Mouse (Mus musculus): ENCODE measurements around the gene Fbxo28.
A peak's percentile ranks its signal among the peaks of the same experiment; 100 is the strongest.

Fbxo28 gene

DNA sequence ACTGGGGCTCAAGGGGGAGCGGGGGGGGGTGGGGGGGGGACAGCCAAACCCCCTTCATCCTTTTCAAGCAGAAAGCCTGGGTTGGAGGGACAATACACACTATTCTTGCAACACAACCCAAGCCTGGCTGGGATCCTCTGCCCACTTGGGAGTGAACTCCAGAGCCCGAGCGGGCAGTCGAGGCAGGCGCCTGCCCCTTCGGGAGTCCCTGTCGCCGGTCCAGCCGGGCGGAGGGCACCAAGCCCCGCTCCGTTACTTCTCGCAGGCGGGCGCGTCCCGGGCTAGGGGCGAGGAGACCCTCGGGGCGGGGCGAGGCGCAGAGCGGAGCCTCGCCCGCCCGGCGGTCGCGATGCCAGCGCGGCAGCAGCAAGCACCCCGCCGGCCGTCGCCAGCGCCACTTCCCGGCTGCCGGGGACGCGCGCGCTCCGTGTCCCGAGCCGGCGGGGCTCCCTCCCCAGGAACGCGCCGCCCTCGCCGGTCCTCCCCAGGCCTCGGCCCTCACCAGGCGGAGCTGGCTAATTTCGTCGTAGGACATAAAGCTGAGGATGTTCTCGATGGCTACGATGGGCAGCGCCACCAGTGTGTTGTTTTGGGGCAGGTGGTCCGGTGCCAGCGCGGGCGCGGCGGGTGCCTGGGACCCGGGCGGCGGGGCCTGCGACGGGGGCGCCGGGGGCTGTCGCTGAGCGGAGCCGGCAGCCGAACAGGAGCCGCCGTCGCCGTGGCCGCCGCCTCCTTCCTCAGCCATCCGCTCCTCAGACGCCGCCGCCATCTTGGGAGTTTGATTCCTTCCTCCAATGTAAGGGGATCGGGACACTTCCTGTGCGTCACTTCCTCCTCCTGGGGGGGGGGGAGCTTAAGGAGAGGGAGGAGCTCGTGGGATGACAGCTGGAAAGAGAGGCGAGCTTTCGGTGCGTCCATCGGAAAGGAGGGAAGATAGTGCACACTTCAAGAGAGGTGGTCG lies at the start of gene Fbxo28:
Gene Fbxo28, minus strand, starts transcription at position 809 of the 961 bp plus-strand sequence.
- DNase-seq (ENCODE audit: low read depth, low spot score) = peak; percentile 92

DNA sequence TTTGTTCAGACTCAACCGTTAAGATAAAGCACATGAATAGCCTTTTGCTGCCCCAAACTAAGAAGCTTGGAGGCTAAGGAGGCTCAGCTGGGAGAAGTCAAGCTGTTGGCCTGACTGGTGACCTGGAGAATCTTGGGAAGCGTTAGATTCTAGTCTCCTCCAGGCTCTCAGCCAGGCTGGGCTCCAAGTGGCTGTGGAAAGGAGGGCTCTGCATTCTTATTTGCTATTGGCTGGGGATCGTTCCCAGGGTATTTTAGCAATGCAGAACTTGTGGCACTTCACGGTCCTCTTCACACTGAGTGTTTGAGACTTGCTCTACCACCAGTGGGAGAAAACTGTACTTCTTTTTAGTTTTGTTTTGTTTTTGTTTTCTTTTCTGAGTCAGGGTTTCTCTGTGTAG lies 47.3 kb upstream of the Fbxo28 start:
- no peak for DNase-seq (ENCODE audit: low read depth, low spot score)

DNA sequence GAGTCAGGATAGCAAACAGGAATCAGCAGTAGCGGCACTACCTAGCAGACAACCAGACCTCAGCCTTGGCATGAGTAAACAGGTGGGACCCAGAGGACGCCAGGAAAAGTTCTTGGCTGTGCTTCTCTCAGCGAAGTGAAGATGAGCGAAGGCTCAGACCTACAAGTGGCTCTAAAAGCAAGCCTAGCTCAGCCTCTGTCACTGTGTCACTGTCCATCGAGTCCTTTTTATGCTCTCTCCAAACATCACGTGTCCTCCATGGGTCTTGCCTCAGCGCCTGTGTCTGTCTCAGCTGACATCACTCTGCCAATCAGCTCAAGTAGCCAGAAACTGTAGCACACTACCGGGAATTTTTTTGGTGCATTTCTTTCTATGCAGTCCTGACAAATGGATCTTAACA lies 45.0 kb upstream of the Fbxo28 start:
- no peak for DNase-seq (ENCODE audit: low read depth, low spot score)

DNA sequence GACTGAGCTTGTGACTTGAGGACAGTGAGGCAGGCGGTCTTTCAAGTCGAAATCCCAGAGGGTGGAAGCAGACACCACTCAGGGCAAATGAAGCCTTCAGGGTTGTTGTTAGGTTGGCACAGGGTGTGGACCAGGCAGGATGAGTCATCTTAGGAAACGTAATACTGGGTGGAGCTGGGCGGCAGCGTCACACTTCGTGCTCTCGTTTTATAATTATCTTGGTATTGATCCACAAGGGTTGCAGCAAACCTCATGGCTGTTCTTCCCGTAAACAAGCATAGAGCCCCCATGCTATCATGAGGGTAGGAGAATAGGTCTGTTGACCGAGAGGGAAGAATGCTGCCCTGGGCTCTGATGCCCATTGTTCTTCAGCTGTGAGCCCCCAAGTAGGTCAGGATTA lies 41.7 kb upstream of the Fbxo28 start:
- DNase-seq (ENCODE audit: low read depth, low spot score) = peak; percentile 49

DNA sequence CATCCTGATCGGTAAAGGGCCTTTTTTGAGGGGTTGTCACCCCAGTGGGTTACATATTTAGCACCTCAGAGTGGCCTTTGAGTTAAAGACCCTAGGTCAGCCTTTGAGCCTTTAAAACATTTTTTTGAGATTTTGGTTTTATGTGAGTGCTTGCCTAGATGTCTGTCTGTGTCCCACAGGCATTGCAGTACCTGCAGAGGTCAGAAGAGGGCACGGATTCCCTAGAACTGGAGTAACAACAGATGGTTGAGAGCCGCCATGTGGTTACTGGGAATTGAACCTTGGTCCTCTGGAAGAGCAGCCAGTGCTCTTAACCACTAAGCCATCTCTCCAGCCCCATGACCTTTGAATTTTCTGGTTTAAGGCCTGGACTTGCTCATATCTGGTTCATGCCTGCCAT lies 39.9 kb upstream of the Fbxo28 start:
- DNase-seq (ENCODE audit: low read depth, low spot score) = no peak

DNA sequence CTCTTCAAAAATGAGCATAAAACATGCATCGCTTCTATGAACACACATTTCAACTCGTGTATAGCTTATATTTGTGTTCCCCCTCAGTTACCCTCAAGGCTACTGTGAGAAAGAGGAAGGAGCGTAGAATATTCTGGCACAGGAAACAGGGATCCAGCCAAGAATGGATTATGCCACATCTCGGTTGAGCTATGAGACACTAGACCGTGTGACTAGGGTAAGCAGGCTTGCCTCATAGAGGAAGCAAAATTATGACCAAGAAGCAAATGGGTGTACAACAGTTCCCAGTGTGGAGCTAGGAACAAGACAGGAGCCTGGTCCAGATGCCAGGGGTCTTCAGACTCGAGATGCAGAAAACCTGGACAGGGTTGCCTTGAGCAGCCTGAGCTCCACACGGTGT lies 39.3 kb upstream of the Fbxo28 start:
- no peak for DNase-seq (ENCODE audit: low read depth, low spot score)

DNA sequence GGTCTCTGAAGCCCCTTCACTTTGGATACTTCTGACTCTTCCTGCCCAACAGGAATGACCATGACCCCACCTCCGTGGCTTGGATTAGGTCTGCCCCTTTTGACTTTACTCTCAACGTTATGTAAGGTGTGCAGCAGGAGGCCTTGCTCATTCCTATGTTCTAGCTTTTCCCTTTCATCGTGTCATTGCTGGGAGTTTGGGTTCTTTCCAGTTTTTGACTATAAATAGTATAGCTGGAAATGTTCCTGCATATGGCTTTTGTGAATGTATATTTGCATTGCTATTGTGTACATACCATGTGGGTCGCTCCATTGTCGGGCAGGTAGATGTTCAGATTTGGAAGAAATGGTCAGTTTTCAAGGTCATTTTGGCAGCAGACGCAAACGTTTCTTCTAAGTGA lies 37.4 kb upstream of the Fbxo28 start:
- no peak for DNase-seq (ENCODE audit: low read depth, low spot score)

DNA sequence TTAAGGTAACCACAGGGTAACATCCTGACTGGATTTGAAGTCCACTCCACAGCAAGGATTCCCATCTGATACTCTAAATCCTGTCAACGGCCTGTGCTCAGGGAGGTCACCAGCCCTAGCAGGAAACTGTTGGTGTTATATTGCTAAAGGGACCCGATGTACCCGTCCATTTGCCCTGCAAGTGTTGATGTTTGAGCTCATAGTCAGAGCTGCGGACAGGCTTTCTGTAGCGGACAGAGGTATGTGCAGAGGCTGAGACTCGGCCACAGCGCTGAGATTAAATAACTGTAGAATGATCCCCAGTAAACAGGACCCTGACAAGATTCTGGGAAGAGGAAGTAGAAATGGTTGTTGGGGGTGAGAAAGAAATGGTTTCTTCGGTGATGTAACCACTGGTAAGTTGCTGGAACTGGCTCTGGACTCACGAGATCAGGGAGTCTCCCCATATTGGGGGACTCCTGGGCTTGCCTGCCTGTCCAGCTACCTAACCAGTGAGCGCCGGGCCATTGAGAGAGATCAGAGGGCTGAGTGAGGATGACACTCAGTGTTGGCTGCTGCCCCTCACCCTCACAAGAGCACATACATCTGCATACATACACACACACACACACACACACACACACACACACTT lies 36.9 kb upstream of the Fbxo28 start:
- no peak for DNase-seq (ENCODE audit: low read depth, low spot score)

DNA sequence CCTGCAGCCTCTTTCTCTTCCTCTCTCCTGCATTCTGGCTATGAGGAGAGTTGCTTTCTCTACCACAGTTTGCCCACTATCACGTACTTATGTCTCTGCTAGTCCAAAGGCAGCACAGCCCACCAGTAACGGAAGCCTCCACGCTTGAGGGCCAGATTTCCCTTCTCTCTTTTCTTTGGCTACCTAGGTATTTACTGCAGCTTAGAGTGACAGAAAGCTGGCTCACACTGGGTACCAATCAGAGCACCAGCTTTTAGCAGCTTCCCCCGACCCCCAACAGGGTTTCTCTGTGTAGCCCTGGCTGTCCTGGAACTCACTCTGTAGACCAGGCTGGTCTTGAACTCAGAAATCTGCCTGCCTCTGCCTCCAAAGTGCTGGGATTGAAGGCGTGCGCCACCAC lies 36.1 kb upstream of the Fbxo28 start:
- no peak for DNase-seq (ENCODE audit: low read depth, low spot score)

DNA sequence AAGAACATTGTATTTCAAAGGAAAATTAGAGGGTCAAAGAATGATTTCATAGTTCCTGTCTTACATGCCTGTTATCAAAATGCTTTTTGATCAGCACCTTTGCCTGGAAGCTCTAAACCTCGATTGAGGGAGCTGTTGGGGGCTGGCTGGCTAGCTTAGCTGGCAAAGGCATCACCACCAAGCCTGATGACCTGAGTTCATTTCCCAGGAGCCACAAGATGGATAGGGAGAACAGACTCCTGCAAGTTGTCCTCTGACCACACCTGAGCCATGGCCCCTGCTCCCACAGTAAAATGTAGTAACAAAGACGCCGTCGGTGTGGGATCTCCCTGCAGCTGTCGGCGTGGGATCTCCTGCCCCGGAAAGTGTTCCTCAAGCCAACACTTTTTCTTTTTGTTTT lies 35.4 kb upstream of the Fbxo28 start:
- no peak for DNase-seq (ENCODE audit: low read depth, low spot score)

DNA sequence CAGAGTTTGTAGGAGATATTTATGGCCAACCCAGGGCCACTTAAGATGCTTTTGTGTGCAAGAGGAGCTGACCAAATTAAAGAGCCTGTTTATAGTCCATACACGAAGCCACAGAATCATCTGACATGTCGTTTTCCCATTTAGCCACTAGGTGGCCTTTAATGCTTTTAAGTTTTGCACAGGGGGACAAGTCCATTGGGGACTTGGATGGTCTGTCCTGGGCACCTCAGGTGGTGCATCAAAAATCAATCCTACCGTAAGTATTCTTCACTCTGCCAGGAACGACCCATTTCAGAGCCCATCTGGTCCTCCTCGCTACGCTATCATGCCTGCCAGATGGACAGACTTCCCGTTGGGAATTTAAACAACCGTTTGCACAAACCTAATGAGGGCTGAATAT lies 34.8 kb upstream of the Fbxo28 start:
- peak; percentile 82 for DNase-seq (ENCODE audit: low read depth, low spot score)

DNA sequence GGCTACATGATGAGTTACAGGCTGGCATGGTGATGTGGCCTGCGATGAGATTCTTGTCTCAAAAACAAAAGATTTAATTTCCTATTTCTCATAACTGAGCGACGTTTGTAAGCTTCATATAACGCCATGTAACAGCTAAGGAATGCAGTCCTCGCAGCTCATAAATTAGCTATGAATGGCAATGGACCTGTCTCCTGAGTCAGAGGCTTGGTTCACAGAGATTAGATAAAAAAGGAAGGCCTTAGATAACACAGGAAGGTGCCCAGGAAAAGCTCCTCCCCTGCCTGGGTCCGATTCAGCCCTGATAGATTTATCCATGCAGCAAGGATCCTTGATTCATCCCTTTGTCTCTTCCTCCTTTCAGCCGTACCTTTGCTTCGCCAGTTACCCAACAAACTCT lies 30.5 kb upstream of the Fbxo28 start:
- peak; percentile 59 for DNase-seq (ENCODE audit: low read depth, low spot score)

DNA sequence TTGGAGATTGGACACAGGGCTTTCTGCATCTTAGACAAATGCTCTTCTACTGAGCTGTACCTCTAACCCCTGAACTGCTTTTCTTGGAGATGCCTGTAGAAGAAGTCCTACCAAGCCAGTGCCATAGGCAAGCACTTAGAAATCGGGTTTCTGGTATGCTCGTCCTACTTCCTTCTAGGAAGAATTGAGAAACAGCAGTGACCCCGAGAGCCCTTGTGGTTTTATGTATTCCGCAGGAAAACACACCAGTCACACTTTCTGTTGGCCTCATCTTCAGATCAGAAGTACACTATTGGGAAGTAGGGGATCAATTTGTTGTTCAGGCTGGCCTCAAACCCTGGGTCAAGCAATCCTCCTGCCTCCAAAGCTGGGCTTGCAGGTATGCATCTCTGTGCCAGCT lies 28.0 kb upstream of the Fbxo28 start:
- peak; percentile 79 for DNase-seq (ENCODE audit: low read depth, low spot score)

DNA sequence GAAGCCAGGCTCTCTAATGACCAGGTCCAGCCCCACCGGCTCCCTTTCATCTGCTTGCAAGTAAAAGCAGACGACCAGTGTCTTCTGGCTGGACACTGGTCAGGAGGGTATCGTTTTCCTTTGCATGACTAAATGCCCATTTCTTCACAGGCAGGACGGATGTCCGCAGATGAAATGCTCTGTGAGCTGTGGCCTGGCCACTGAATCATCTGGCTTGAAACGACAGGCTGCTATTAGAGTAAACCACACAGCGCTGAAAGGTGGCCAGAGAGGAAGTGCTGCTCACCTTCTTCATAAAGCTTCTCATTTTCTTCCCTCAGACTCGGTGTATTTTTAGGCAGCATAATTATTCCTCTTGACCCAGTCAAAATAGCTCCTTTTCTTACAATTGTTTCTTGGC lies 27.4 kb upstream of the Fbxo28 start:
- peak; percentile 88 for DNase-seq (ENCODE audit: low read depth, low spot score)

DNA sequence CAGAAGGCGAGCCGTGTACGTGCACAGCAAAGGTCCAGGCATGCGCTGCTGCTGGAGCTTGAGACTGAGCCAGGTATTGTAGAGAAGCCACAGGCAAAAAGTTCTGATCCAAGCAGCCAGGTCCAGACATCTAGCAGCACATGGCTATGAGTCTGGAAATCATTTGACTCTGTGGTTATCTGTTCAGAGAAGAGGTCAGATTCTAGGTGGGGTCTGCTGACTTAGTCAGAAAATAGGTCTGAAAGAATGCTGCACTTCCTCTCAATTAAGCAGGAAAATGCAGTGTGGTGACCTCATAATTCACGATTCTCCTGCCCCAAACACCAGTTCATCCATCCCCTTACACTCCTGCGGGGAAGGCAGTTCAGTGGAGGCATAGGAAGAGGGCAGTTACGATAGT lies 26.9 kb upstream of the Fbxo28 start:
- DNase-seq (ENCODE audit: low read depth, low spot score) = peak; percentile 61

DNA sequence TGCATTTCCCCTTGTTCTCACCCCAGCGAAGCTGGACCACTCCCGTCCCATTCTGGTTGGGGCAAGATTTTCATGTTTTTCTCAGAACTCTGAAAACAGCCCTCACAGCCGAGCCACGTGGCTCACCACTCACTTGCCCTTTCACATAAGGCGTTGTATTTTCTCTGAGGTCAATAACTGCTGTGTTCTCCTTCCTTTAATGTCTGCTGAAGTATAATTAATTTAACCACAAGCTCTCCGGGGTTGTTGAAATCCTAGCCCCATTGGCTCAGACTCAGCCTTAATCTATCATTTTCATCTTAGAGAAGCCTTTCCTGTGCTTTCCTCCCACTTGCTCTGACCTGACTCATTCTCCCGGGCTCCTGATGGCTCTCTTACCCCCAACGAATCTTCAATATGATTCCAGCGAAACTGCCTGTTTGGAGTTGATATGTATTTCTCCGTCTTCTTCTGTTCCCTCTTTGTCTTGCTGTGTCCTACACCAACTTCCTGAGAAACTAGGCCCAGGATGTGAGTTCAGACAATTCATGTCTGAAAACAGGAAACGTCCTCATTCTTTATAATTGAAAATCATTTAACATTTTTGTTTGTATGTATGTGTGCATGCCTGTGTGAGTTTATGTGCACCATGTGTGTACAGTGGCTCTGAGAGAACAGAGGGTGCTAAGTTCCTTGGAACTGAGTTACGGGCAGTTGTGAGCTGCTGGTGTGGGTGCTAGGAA lies 22.4 kb upstream of the Fbxo28 start:
- peak; percentile 37 for DNase-seq (ENCODE audit: low read depth, low spot score)

DNA sequence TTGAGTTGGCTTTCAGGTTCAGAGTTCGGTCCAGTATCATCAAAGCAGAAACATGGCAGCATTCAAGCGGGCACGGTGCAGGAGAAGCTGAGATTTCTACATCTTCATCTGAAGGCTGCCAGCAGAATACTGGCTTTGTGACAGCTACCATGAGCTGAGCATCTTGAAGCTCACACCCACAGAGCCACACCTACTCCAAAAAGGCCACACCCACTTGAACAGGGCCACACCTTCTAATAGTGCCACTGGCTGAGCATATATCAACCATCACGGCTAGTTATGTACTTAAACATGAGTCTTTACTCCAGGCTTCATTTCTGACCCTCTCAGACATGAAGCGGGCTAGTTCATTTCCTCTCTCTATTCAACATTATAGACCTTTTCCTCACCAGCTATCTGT lies 21.3 kb upstream of the Fbxo28 start:
- no peak for DNase-seq (ENCODE audit: low read depth, low spot score)

DNA sequence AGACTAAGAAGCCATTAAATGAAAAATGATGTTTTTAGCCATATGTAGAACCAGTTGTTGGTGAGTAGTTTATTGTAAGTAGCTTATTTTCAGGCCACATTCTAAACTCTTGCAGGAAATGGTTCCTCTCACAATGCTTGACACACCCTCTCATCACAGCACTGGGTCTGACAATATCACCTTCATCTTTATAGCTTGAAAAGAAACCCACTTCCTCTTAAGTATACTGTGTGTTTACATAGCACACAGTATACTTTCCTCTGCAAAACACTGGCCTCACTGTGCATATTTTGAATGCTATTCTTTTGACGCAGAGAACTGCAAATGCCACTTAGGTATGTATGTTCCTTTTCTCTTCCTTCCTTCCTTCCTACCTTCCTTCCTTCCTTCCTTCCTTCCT lies 16.7 kb upstream of the Fbxo28 start:
- no peak for DNase-seq (ENCODE audit: low read depth, low spot score)

DNA sequence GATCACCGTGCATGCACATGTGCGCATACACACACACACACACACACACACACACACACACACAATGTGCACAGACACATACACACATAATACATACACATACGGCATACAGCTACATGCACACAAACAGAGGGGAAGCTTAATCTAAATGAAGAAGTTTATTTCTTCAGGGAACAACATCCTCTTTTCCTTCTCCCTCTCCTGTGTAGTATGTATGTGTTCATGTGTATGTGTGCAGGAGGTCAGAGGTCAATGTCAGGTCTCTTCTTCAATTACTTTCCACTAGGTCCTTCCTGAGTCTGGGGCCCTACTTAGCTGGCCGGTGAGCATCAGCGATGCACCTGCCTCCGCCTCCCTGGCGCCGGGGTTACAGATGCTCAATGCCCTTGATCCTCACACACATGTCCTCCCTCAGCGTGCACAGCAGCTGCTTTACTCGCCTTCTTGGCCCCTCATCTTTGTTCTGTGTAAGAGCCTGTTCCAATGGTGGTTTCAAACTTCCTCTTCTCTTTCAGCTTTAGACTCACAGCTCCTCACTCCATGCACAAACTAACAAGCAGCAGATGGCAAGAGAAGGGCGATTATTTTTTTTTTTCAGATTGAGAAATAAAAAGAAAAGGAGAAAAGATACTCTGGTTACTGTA lies 13.2 kb upstream of the Fbxo28 start:
- no peak for DNase-seq (ENCODE audit: low read depth, low spot score)

DNA sequence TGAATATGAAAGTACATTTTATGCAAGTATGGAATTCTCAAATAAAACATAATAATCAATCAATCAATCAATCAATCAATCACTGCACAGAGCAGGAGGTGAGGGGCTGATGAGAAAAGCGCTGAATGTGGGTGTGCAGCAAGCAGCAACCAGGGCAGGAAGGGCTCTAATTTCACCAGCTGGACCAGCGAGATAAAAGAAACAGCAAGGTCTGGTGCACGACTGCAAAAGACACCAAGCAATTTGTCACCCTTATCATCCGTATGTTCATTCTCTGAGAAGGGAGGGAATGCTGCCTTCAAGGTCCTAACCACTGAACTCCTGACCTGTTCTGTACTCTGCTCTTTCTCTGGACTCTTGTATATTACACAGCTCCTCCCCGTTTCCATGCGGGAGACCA lies 8.1 kb upstream of the Fbxo28 start:
- no peak for DNase-seq (ENCODE audit: low read depth, low spot score)

DNA sequence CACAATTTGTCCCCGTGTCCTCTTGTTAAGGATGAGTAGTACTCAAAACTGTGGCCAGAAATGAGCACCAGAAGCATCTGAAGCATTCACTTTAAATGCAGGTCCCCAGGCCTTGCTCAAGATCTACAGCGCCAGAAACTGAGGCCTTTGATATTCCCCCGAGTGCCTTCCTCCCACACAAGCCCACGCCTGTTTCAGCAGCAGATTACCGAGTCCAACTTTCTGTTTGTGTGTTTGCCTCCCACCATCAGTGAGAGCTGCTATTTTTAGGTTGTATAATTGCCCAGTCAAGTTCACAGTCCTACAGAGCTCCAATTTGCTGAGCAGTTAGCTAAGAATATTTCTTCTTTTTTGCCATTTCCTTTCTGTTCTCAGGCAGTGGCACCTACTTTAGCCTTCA lies 5.1 kb upstream of the Fbxo28 start:
- DNase-seq (ENCODE audit: low read depth, low spot score) = no peak

DNA sequence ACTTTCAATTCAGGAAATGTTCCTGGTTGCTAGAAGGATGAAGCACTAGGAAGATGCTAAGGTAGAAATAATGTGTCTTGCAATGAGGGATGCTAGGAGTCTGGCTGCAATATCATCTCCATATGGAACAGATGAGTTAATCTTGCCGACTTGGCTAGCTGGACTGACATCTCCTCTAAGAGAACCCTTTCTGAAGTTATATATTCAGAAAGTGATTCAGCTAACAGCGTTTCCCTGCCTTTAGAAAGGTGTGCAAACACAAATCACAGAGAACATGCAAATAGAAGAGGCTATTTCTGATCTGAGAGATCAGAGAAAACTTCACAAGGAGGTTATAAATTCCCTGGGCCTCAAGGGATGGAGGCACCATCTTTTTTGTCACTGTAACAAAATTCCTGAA lies 4.4 kb upstream of the Fbxo28 start:
- no peak for DNase-seq (ENCODE audit: low read depth, low spot score)
